Mouse (Mus musculus) liver, embryonic 11.5 days (tissue): Measurements from ENCODE around the gene Agap2. TPM values are rescaled to one million over a fixed set of nuclear protein-coding genes. Genes with fewer than 3 reads are reported as not detected.
A peak's percentile ranks its signal among the peaks of the same experiment; 100 is the strongest.

Source experiments
- ATAC-seq: fragments of 200-750 bp; cut with Nextera tagmentation; replicated peaks from 2 replicates; pipeline ENCODE4 v1.8.0; 2017; ENCODE audit warnings: moderate number of reproducible peaks, mild to moderate bottlenecking, moderate TSS enrichment, moderate library complexity; ENCODE audit not compliant: low FRiP score
- DNase-seq: peaks from one replicate; pipeline ENCODE4 v3.0.0-alpha.2; 2017; ENCODE audit warnings: low spot score
- H3K27ac ChIP-seq: fragments of 300-500 bp; sonication (generic); 2 replicates; pipeline ENCODE4 v1.5.1; 2014; ENCODE audit warnings: mild to moderate bottlenecking, low read depth, low read length, control low read depth
- H3K27me3 ChIP-seq: fragments of 300-500 bp; sonication (generic); replicated peaks from 2 replicates; pipeline ENCODE4 v1.6.1; 2014; ENCODE audit warnings: low read length, mixed read lengths; ENCODE audit not compliant: control insufficient read depth, insufficient read depth
- H3K36me3 ChIP-seq: fragments of 300-500 bp; sonication (generic); 2 replicates; pipeline ENCODE4 v1.6.1; 2014; ENCODE audit warnings: mild to moderate bottlenecking, low read length, moderate library complexity, mixed read lengths; ENCODE audit not compliant: control insufficient read depth, insufficient read depth
- H3K4me1 ChIP-seq: fragments of 300-500 bp; sonication (generic); replicated peaks from 2 replicates; pipeline ENCODE4 v1.6.1; 2014; ENCODE audit warnings: low read length, mixed read lengths; ENCODE audit not compliant: control insufficient read depth, insufficient read depth
- H3K4me2 ChIP-seq: fragments of 300-500 bp; sonication (generic); 2 replicates; pipeline ENCODE4 v1.6.1; 2014; ENCODE audit warnings: mild to moderate bottlenecking, control low read depth, moderate library complexity
- H3K4me3 ChIP-seq: fragments of 300-500 bp; sonication (generic); 2 replicates; pipeline ENCODE4 v1.5.1; 2014; ENCODE audit warnings: low read depth, low read length, control low read depth
- H3K9ac ChIP-seq: fragments of 300-500 bp; sonication (generic); 2 replicates; pipeline ENCODE4 v1.6.1; 2014; ENCODE audit warnings: low read depth, low read length, control low read depth
- H3K9me3 ChIP-seq: fragments of 300-500 bp; sonication (generic); 2 replicates; pipeline ENCODE4 v1.6.1; 2016; ENCODE audit warnings: low read length, inconsistent platforms, mixed read lengths; ENCODE audit not compliant: control insufficient read depth
- WGBS: fragments of 180-500 bp; shearing (Covaris S2); extraction: QIAGEN DNeasy Blood & Tissue Kit; methylation state at CpG from one replicate; pipeline ENCODE4 v1.1.7; 2014; 5-methylcytosine and 5-hydroxymethylcytosine counted together
- polyA plus RNA-seq: library from polyadenylated mRNA; unstranded; fragments of >200 nt; fragmentation: Nextera tagmentation; extraction: Ambion mirVana; gene quantifications from 2 replicates; pipeline ENCODE4 v1.2.1, GENCODE M21; 2014

The Agap2 gene
- polyA plus RNA-seq, 1 experiment from 2014 or later, result 2.2 TPM

DNA sequence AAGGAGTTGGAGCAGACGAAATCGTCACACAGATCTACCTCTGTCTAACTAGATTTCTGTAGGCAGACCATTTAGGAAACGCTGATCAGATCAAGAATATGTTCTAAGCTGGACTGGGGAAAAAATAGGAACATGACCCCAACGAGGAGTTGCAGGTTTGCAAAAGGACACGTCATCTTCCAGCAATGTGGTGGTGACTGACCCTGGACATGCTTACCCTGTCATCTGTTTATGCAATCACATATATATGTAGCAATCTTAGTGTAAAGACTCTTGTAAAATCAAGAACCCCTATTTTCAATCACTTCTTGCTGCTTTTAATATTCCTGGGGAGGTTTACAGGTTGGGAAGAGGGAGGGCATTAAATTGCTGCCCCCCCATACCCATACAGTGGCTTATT is 12.6 kb upstream of the Agap2 start:
- H3K4me2 ChIP-seq, result peak overlapping the region; percentile 86
- H3K9ac ChIP-seq, result no peak overlapping the region
- ATAC-seq (no peak), DNase-seq (no peak)
- peaks cover 29% of the 10 kb centered on the region for H3K36me3 ChIP-seq
- 66% methylated on average over 5 of the region's 5 CpGs for WGBS
- H3K27ac ChIP-seq, result no peak overlapping the region
- peaks cover 28% of the 10 kb centered on the region for H3K4me1 ChIP-seq
- H3K27me3 ChIP-seq, result peaks cover 41% of the 10 kb centered on the region
- no peaks in the 10 kb centered on the region for H3K9me3 ChIP-seq
- no peak overlapping the region for H3K4me3 ChIP-seq

DNA sequence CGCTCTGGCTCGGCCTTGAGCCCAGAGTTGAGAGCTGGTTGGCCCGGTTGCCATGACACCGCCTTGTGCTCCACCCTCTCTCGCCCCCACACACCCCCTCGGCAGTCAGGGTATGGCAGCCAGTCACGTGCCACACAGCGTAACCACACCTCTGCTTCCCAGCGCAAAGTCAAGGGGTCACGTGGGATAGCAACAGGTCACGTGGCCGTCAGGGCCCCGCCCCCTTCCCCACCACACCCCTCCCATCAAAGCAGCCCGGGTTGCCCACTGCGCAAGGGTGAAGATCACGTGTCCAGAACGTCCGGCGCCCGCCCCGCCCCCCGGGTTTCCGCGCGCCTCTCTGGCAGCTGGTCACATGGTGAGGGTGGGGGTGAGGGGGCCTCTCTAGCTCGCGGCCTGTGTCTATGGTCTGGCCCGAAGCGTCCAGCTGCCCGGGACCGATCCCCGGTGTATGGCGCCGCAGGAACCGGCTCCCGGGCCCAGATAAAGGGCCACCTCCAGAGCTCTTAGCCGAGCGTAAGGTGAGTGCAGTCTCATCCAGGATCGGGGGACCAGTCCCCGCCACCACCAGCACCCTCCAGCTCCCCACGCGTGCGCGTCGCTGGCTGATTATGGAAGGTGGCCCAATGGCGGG is 11.7 kb upstream of the Agap2 start, which contains the start of gene Cdk4:
Gene Cdk4, plus strand, starts transcription at position 296 of the 634 bp plus-strand sequence.
- Histone ChIP-seq H3K36me3 (peaks cover 34% of the 10 kb centered on the region), H3K9me3 (no peaks in the 10 kb centered on the region), H3K27me3 (peaks cover 35% of the 10 kb centered on the region), H3K27ac (peak within 1 kb of the TSS; percentile 86), H3K4me2 (peak within 1 kb of the TSS; percentile 86), H3K4me1 (peaks cover 30% of the 10 kb centered on the region), H3K4me3 (peak within 1 kb of the TSS; percentile 87), H3K9ac (peak within 1 kb of the TSS; percentile 98)
- ATAC-seq (peak; percentile 90), DNase-seq (peak; percentile 100)
- under 1% methylated on average over 45 of the region's 46 CpGs for WGBS

DNA sequence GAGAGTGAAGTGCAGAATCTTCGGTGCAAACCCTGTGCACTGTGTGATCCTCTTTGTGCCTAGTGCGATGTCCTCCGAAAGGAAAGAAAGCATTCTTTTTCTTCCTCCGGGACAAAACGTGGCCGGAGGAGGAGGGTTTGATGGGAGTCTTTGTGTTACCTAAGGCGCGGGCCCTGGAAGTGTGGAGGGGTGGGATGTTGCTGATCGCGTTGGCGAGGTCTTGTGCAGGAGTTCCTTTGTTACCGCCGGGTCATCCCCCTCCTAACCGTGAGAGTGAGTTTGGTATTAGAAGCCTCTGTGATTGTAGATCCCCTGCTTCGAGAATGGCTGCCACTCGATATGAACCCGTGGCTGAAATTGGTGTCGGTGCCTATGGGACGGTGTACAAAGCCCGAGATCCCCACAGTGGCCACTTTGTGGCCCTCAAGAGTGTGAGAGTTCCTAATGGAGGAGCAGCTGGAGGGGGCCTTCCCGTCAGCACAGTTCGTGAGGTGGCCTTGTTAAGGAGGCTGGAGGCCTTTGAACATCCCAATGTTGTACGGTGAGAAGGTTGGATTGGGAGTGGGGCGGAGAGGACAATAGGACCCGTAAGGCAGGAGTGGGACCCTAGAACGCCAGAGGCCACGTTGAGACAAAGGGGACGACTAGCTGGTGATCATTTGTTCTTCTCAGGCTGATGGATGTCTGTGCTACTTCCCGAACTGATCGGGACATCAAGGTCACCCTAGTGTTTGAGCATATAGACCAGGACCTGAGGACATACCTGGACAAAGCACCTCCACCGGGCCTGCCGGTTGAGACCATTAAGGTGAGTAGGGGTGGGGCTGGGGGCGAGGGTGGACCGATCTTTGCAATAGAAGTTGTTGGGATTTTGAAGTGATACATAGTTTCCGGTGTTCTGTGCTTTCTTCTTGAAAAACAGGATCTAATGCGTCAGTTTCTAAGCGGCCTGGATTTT is 10.9 kb upstream of the Agap2 start:
- H3K9me3 ChIP-seq, result no peaks in the 10 kb centered on the region
- ATAC-seq (no peak), DNase-seq (no peak)
- H3K4me2 ChIP-seq, result peak overlapping the region; percentile 86
- peaks cover 27% of the 10 kb centered on the region for H3K27me3 ChIP-seq
- H3K4me3 ChIP-seq, result peak overlapping the region; percentile 87
- H3K27ac ChIP-seq, result peak overlapping the region; percentile 86
- WGBS, result 11% methylated on average over 37 of the region's 37 CpGs
- peak overlapping the region; percentile 98 for H3K9ac ChIP-seq
- peaks cover 34% of the 10 kb centered on the region for H3K36me3 ChIP-seq
- H3K4me1 ChIP-seq, result peaks cover 31% of the 10 kb centered on the region

DNA sequence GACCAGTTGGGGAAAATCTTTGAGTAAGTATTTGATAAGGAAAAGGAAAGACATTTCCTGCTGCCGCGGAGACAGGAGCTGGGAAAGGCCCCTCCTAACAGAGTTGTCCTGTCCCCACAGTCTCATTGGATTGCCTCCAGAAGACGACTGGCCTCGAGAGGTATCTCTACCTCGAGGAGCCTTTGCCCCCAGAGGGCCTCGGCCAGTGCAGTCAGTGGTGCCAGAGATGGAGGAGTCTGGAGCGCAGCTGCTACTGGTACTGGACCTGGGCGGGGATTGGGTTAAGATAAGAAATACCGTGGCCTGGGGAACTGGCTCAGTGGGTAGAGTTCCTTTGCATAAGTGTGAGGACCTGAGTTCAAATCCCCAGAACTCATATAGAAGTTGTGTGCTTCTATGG is 9.1 kb upstream of the Agap2 start:
- Histone ChIP-seq H3K4me1 (peaks cover 32% of the 10 kb centered on the region), H3K4me2 (peak overlapping the region; percentile 15; the same call in 1 of the 2 replicates), H3K27me3 (peaks cover 9% of the 10 kb centered on the region), H3K9me3 (no peaks in the 10 kb centered on the region), H3K36me3 (peaks cover 34% of the 10 kb centered on the region), H3K27ac (no peak overlapping the region), H3K4me3 (peak overlapping the region; percentile 87; the same call in 1 of the 2 replicates), H3K9ac (no peak overlapping the region; the same call in 1 of the 2 replicates)
- DNase-seq (no peak), ATAC-seq (no peak)
- WGBS, result 56% methylated on average over 9 of the region's 9 CpGs

DNA sequence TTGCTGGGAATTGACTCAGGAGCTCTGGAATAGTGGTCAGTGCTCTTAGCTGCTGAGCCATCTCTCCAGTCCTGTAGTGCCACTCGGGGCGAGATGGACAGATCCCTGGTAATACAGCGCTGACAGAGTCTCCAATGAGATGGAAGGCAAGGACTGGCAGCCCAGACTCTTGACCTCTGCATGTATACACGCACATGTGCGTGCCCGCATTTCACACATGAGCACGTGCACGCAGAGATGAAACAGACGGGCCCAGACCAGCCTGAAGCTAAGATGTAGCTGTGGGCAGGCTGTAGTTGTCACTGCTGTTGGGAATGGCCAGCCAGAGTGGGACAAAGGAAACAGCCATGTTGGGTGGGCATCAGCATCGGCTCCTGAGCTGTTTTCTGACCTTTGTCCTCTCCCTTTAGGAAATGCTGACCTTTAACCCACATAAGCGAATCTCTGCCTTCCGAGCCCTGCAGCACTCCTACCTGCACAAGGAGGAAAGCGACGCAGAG is 8.5 kb upstream of the Agap2 start:
- Histone ChIP-seq H3K27ac (peak overlapping the region; percentile 11; the same call in 1 of the 2 replicates), H3K9me3 (no peaks in the 10 kb centered on the region), H3K4me1 (peaks cover 35% of the 10 kb centered on the region), H3K4me3 (no peak overlapping the region), H3K27me3 (peaks cover 3% of the 10 kb centered on the region; the same call in 1 of the 2 replicates), H3K36me3 (peaks cover 34% of the 10 kb centered on the region), H3K4me2 (no peak overlapping the region), H3K9ac (no peak overlapping the region)
- no peak for ATAC-seq
- WGBS, result 86% methylated on average over 14 of the region's 14 CpGs
- DNase-seq, result no peak

DNA sequence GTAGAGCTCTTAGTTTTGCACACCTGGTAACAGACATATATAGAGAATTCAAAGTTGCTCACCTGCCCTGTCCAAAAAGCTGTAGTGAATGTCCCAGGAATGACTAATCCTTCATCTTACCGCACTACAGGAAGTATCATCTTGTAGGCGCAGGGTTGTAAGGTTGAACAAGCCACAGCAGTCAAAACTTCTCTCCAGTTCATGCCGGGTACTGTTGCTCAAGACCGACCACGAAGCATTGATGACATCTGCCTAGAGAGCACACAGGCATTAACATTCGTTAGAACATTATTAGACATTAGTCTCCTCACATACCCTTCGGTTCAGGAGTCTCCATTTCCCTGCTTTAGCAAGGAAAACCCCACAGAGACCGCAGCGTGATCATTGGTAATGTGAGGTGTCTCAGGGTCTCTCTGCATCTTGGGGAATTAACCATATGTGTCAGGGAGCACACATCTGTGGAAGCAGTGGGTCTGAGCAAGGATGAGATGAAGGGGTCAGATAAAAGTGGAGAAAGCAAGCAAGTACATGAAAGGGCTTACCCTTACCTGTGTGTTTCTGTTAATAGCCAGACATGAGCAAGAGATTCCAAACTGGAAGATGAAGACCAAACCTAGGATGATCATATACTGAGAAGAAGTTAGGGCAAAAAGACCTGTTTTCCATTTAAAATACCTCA is 6.6 kb upstream of the Agap2 start:
- peaks cover 35% of the 10 kb centered on the region for H3K4me1 ChIP-seq
- H3K36me3 ChIP-seq, result peaks cover 34% of the 10 kb centered on the region
- DNase-seq, result no peak
- peak overlapping the region; percentile 79 for H3K27ac ChIP-seq
- H3K4me3 ChIP-seq, result peak overlapping the region; percentile 80
- H3K9me3 ChIP-seq, result no peaks in the 10 kb centered on the region
- no peak for ATAC-seq
- WGBS, result 58% methylated on average over 9 of the region's 9 CpGs
- H3K4me2 ChIP-seq, result peak overlapping the region; percentile 96
- peak overlapping the region; percentile 77 for H3K9ac ChIP-seq
- H3K27me3 ChIP-seq, result no peaks in the 10 kb centered on the region

DNA sequence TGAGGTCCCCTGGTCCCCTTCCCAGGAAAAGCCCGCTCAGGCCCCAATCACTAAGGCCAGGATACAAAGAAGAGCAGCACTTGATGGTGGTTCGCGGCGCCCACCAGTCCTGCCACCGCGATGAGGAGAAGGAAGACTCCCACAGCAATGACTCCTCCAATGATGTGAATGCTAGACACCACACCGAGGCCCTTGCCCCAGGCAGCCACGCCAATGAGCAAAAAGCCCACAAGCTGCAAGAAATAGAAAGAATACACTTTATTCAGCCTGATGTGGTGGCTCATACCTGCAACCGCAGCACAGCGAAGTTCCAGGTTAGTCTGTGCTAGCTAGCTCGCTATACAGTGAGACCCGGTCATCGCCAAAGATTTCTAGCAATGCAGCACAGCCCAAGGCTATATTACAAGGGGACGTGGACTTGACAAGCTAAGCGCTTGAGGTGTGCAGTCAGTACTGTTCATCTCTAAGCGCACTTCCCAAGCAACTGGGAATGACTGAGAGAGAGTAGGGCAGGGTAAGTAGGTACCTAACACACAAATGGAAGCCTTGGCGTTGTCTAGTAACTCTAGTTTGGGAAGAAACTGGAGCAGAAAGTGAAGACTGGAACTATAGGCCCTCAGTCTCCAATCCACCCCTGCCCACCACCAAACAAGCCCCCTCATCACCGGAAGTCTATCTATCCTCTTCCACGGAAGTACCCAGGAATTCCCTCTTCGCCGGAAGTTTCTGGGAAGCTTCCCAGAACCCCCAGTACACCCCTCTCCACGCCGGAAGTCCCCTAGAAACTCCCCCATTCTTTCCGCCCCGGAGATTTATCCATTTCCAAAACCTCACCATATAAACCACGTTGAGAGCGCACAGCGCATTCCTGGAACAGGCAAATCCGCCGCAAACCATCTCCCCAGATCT is 5.5 kb upstream of the Agap2 start:
- Histone ChIP-seq H3K27me3 (no peaks in the 10 kb centered on the region), H3K36me3 (peaks cover 34% of the 10 kb centered on the region), H3K27ac (peak overlapping the region; percentile 79), H3K9me3 (no peaks in the 10 kb centered on the region), H3K4me2 (peak overlapping the region; percentile 96), H3K4me3 (peak overlapping the region; percentile 80), H3K9ac (peak overlapping the region; percentile 77), H3K4me1 (peaks cover 34% of the 10 kb centered on the region)
- WGBS, result 6% methylated on average over 30 of the region's 30 CpGs
- DNase-seq, result no peak
- ATAC-seq, result peak; percentile 25
